Mouse (Mus musculus) layer of hippocampus, adult 9-11 months (tissue): ENCODE results near the gene Swi5.
"Not testable (repeated sequence)": the region's sequence is repeated elsewhere in the genome, so short reads cannot be mapped to it uniquely, and the experiment has no call there.

Experiments used
- DNase-seq: peaks from one replicate; pipeline ENCODE4 v3.0.0; 2022

The Swi5 gene

DNA sequence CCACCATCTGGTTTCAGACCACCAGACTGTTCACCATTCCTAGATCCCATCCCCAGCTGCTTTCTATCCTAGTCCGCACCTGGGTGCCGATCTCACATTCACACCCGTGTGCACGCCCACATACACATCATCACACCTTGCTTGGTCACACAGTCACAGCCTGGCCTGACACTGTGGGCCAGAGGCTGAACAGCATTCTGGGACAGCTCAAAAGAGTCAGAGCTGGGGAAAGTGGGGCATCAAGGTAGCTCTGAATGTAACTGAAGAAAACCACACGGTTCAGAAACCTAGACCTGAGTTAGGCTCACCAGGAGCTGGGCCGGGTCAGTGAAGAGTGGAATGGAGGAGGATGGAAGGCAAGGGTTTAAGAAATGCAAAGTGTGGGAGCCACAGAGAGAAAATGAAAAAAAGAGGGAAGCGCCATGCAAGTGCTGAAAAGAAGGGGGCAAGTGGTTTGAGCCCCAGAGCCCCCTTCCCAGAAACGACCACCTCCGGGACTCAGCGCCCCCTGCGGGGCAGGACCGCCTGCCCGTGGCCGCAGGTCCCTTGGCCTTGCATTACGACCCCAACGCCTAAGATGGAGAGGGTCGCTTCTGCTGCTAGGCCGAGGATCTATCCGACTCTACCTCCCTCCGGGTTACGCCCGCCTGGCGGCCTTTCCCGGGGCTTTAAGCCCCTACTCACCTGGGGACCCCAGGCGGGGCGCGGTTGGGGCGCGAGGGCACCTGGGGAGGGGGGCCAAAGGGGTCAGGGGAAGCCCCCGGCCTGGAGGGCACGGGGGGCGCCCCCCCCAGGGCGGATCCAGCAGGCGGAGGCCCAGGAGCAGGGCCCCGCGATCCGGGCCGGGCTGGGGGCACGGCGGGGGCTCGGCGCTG is 23.8 kb upstream of the Swi5 start:
- no peak for DNase-seq

DNA sequence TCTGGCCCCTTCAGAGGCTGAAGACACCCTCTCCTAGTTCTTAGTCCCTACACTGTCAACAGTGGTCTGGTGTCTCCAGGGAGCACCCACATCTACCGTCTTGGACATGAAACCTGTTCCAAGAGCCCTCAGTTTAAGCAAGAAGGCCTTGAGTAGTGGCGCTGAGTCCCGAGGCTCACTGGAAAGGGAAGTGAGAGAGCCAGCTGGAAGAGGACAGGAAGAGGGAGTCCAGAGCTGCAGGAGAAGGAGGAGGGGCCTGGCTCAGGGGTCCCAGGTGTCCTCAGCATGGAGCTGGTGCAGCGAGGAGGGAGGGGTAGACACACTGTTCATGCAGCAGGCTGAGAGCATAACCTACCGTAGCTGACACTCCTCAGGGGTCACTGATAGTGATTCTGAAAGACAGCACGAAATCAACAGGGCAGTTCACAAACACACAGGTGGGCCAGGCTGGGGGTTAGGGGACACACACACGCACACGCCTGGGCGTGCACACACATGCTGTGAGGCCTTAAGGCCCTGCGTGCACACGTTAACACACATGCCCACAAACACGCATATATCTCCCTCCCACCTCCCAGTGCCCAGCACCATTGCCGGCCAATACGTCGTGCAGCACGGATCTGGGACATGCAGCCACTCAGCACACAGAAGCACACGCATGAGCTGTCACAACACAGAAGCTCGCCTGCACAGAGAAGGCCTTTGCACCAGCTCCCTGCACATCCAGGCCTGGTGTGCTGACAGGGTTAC is 22.4 kb upstream of the Swi5 start:
- DNase-seq: no peak

DNA sequence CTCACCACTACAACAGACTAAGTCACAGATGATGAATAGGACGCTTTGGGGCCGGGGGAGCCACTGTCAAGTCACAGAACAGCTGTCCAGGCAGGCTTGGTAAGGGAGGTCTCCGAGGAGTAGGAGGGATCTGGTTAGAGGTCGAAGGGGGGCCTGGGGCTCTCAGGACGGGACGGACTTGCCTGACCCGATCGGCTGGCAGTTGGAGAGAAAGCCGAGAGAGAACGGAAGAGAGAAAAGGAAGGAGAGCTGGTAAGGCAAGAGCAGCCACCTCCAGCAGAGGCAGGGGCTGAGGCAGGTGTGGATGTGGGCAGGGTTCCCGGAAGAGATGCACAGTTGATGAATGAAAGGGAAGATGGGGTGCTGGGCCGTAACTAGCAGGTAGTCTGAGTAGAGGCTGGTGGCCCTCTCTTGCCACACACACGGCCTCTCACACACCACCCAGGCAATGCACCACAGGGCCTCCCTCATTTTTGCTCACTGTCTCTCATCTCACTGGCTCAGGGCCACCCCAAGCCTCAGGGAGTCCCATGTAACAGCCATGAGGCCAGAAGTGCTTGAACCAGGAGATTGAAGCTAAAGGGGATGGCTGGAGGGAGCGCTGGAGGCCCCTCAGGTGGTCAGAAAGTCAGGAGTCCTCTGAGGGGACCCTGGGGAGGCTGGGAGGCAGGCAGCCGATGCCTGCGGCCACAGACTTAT is 21.1 kb upstream of the Swi5 start:
- no peak for DNase-seq

DNA sequence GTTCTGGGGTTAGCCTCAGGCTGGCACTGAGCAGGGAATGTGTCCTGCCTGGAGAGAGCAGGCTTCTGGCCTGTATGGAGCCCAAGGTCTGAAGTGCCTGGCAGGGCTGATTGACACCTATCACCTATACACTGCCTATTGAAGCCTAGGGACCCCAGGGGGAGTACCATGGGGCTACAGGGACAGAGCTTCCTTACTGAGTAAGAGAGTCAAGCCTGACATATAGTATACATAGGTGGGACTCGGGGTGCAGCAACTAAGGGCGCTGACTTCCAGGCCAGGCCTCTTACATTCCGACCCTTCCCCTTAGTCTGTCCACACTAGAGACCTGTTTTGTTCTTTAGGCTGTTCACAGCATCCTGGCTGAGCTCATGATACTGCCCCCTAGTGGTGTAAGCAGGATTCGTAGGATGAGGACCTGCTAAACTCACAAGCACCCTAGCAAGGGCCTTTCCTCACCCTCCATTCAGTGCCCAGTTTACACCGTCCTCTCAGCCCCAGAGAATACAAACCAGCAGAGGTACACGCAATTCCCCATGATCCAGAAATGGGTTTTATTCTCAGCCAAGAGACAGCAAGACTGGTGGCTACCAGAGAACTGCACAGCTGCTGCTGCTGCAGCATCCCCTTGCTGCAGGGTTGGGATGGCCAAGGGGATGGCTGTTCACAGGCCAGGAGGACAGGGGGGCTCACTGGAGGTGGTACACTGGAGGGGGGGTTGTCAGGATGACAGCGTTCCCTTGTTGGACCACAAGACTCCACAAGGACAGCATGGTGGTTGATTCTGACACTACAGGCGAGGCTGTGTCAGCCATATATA is 20.3 kb upstream of the Swi5 start:
- DNase-seq: no peak

DNA sequence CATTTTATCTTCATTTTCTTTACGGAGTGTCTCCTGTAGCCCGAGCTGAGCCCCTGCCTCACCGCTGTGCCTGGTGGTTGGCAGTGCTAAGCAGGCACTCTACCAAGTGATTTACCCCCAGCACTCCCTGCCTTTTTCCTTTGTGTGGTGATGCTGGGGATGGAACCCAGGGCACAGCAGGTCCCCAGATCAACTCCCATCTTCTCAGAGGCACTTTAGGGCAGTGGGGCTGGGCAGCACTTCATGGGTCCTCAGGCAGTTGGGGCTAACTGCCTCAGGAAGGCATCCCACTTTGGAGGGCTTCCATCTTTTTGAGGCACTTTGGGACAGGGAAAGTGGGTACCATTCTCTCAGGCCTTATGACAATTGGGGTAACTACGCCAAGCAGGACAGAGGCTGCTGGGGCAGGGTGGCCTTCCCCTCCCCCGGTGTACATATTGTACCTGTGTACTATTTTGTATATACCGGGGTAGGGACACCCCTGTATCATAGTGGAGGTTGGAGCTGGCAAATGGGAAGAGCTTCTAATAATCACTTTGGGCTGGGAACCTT is 19.4 kb upstream of the Swi5 start:
- DNase-seq: no peak

DNA sequence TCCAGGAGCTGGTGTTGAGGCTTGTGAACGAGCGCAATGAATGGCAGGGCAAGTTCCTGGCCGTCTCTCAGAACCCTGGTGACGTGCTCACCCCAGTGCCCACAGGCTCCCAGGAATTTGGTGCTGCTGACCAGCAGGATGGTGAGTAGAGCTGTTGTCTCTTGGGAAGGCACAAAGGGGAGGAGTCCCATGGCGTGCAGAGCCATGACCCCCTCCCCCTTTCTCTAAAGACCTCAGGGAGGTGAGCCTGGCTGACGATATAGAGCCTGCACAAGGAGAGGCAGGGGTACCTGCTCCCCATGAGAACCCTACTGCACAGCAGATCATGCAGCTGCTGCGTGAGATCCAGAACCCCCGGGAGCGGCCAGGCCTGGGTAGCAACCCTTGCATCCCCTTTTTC is 18.3 kb upstream of the Swi5 start:
- no peak for DNase-seq

DNA sequence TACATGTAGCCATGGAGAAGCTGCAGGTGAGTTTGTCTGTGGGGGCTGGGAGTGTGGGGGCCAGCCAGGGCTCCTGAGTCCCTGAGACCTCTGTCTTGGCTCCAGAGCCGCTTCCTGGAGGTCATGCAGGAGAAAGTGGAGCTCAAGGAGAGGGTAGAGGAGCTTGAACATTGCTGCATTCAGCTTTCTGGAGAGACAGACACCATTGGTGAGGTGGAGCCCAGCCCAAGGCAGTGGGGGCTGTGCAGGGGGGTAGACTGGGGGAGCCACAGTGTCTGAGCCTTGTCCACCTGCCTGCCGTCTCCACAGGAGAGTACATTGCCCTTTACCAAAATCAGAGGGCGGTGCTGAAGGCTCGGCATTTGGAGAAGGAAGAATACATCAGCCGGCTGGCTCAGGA is 17.8 kb upstream of the Swi5 start:
- DNase-seq: no peak

DNA sequence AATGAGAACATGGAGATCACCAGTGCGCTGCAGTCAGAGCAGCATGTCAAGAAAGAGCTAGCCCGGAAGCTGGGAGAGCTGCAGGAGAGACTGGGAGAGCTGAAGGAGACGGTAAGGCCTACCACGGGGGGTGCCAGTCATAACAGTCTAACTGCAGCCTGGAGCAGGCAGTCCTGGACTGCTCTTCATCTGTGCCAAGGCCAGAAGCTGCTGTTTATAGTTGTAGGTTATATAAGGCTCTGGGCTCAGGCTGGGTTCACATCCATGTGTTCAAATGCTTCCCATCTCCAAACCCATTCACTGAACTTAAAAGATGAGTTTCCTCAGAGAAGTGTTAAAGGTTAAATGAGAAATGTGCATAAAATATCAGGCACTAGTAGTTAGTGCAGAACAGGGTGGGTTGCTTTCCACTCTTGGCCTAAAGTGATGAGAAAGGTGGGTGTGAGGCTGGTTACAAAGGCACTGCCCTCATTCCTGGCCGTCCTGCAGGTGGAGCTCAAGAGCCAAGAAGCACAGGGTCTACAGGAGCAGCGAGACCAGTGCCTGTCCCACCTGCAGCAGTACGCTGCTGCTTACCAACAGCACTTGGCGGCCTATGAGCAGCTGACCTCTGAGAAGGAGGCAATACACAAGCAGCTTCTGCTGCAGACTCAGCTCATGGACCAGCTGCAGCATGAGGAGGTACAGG is 16.4 kb upstream of the Swi5 start:
- no peak for DNase-seq

DNA sequence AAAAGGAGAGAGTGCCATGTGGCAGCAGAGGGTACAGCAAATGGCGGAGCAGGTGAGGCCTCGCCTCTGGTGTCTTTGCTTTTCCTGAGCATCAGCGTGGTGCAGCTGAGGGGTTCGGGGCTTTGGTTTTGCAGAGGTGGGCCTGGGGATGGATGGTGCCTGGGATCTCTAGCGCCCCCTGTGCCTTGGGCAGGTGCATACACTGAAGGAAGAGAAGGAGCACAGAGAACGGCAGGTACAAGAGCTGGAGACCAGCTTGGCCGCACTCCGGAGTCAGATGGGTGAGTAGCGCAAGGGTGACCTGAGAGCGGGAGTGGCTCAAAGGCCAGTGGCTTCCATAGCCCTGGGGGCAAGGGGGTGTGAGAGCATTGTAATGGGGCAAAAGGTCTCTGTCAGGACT is 15.1 kb upstream of the Swi5 start:
- DNase-seq: no peak

DNA sequence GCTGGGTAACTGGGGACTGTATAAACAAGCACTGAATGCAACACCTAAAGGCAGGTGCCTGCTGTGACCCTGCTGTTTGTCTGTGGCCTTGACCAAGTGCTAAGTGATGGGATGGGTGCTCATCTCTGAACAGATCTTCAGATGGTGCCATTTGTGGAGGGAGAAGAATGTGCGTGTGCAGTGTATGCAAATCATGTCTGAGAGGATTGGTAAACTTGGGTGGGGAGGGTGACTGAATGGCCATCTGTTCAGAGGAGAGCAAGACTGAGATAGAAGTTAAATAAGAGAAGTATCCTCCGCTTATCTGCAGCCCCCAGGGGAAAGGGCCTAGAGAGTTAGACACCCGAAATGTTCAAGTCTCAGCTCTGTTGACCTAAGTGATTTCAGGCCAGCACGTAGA is 11.6 kb upstream of the Swi5 start:
- DNase-seq: no peak

DNA sequence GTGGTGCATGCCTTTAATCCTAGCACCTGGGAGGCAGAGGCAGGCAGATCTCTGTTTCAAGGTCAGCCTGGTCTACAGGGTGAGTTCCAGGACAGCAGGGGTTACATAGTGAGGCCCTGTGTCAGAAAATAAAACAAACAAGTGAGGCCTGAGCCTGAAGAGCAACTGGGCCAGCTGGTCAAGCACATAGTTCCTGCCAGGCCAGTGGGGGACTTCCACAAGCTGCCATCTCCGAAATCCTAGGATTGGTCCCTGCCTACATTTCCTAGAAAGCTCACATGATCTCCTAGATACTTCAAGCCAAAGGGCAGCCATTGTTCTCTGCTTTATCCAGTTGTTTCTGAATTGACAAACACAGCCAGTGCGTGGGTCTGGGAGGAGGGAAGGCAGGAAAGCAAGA is 8.0 kb upstream of the Swi5 start:
- DNase-seq: not testable (repeated sequence)

DNA sequence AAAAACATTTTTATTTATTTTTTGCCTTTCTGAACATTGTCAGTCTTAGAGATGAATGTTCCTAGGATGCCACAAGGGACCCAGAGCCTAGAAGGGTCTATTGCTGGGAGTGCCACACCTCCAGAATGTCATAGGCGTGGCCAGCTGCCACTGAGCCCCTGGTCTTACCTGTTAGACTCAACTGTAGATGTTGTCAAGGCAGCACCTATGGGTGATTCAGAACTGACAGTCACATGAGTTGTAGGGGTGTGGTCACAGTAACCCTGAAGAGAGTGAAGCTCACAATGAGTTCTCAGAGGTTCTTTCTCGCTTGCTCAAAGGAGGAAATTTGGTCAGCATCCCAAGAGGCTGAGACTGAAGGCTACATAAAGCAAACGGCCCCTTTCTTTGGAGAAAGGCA is 7.4 kb upstream of the Swi5 start:
- DNase-seq: no peak

DNA sequence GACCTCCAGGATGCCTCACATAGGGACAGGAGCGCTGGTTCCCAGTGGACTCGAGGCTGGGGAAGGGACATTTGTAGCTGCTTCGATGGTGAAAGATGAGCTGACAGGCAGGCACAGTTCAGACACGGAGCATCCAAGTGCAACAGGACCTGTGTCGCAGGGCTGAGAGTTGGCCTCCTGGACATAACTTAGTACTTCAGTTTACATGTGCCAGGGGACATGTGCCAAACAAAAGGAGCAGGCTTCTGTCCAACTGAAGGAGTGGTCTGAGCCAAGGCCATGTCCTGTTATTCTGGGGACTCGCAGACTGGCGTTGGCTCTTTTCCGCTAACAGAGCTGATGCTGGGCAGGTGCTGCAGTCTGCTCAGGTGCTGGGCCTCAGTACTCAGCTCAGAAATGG is 6.5 kb upstream of the Swi5 start:
- DNase-seq: no peak

DNA sequence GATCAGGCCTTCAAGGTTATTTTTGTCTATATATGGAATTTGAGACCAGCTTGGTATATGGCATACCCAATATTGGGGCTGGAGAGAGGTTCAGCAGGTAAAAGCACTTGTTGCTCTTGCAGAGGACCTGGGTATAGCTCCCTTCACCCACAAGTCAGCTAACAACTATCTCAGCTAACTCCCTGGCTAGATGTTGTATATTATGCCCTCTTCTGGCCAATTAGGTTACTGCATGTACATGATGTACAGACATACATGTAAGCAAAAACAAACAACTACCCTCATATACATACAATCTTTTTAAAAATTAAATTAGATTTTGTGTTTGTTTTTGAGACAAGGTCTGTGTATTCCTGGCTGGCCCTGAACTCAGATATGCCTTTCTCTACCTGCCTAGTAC is 1.7 kb upstream of the Swi5 start:
- no peak for DNase-seq

DNA sequence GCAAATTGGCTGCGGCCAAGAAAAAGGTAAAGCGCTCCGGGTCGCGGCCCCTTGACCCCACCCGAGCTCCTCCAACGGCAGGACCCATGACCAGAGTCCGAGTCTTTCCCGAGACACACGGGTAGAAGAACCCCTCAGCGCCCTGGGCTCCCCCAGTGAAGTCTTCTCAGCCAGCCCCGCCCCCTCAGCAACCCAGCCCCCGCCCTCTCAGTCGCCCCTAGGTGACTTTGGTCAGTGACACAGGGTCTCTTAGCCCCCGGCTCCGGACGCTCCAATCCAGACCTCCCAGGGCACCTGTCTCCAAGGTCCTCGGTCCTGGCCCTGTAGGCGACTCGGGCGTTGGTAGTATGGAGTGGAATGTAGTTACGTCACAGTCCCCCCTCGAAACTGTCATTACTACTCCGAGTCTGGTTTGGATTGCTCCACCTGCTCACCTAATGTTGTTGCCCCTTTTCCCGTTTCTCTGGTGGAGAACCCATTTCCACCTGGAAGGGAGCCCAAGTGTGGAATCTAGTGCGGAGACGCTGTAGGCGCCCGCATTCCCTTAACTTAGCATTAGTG is 576 bp upstream of the Swi5 start:
- no peak for DNase-seq

DNA sequence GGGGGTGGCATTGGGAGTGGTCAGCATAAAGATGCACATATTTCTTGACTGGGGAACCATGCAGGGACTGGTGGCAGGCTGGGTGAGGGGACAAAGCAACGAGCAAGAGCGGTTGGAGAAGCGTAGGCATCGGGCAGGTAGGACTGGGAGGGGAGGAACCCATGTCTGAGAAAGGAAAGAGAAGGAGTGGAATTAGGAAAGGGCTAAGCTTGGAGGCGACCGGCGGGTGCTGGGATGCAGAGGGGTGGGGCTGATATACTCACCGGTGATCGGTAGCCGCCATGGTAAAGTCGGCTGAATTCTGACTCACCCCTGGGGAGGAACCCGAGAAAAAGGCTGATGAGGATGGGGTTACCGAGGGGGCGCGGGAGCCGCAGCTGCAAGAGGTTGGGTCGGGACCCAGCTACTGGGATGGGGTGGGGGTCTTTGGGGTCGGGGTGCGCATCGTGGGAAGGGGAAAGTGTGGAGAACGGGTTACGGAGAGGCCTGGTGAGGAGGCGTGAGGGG is 488 bp downstream of the Swi5 start, which contains the start of gene Golga2:
Golga2 (plus strand) TSS at position 51 of the 507 bp plus-strand sequence.
- no peak for DNase-seq

DNA sequence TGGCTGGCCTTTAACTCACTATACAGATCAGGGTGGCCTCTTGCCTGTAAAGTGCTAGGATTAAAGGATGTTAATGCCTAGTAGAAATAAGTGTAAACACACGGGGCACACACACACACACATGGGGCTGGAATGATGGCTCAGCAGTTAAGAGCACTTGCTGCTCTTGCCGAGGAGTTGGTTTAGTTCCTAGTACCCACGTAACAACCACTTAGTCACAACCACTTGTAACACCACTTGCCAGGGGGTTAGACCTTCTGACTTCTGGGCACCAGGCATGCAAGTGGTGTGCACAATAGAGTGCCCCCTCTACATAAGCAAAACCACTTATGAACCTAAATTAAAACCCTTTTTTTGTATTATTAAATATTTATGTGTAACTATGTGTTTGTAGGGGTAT is 3.9 kb downstream of the Swi5 start:
- no peak for DNase-seq

DNA sequence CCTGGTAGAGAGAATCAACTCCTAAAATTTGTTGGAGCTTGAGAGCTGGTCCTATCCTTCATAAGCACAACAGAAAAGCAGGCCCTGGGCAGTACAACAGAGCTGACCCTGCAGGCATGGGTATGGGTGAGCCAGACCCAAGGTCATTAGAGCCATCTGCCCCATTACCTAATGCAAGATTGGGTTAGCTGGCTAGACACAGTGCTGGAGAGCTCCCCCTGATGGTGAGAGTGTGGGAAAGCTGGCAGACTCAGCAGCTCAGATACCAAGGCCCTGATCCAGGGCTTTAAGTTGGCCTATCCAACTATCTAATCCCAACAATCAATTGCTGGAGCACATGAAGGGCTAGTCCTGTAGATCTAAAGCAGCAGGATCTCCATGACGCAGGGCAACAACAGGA is 5.1 kb downstream of the Swi5 start:
- DNase-seq: no peak

DNA sequence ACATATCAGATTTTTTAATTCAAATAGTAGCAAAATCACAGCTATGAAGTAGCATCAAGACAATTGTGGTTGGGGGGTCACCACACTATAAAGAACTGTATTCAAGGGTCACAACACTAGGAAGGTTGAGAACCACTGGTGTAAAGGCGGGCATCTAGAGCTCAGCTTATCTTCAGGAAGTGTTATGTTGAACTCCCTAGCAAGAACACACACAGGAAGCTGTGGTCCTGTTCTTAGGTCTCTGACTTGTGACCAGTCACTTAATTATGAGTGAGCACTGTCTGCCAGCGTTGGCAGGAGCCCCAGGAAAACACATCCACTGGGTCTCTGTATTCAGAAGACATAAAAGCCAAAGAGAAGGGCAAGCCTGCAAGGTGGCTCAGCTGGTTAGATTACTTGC is 5.6 kb downstream of the Swi5 start:
- DNase-seq: no peak

DNA sequence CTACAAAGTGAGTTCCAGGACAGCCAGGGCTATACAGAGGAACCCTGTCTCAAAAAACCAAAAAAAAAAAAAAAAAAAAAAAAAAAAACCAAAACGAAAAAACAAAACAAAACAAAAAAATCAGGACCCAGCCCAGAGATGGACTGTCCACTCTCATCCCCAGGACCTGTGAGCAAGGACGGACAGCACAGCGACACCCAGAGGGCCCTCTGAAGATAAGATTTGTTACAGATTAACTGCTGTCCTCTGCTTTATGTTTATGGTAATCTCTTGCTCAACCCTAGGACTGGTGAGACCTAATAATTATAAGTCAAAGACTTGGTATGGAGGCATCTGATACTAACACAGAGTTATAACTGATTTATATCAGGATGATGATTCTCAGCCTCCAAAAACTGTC is 12.1 kb downstream of the Swi5 start:
- DNase-seq: no peak

DNA sequence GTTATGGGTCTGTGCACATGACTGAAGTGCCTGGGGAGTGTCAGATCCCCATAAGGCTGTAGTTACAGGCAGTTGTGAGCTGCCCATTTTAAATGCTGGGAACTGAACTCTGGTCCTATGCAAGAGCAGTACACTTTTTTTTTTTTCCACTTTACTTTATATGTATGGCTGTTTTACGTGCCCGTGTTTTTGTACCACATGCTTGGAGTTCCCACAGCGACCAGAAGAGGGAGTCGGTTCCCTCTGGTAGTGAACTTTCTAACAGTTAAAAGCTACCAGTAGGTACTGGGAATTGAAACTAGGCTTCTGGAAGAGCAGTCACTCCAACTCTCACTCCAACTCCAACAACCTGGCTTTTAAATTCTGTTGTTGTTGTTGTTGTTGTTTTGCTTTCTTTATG is 27.2 kb downstream of the Swi5 start:
- no peak for DNase-seq
